Mouse (Mus musculus) MEL (cell line): Measurements from ENCODE around the gene Ppp1r12a.

Source experiments
- CTCF ChIP-seq, 3 experiments: IDR thresholded peaks in 2 of 3; conservative IDR thresholded peaks in 1 of 3; 2 replicates each; pipeline ENCODE4 v1.5.1; 2011 to 2012; ENCODE audit warnings: low read length in 3 of 3, low read depth in 2 of 3, mild to moderate bottlenecking in 2 of 3, improper control_type of control experiment in 1 of 3, inconsistent platforms in 1 of 3, mixed read lengths in 1 of 3, moderate library complexity in 1 of 3; ENCODE audit not compliant: control insufficient read depth in 1 of 3, insufficient read depth in 1 of 3, poor library complexity in 1 of 3, severe bottlenecking in 1 of 3
- EP300 ChIP-seq, 2 experiments: IDR thresholded peaks; 2 replicates each; pipeline ENCODE4 v1.6.1; 2011; ENCODE audit warnings: improper control_type of control experiment in 2 of 2, low read length in 2 of 2, low read depth in 1 of 2, mild to moderate bottlenecking in 1 of 2
- JUND ChIP-seq: IDR thresholded peaks from 2 replicates; pipeline ENCODE4 v1.6.1; 2011; ENCODE audit warnings: low read depth, mild to moderate bottlenecking, improper control_type of control experiment, low read length
- MAFK ChIP-seq: IDR thresholded peaks from 2 replicates; pipeline ENCODE4 v1.6.1; 2011; ENCODE audit warnings: low read depth, mild to moderate bottlenecking, low read length, improper control_type of control experiment, borderline replicate concordance
- MAX ChIP-seq: IDR thresholded peaks from 2 replicates; pipeline ENCODE4 v1.6.1; 2011; ENCODE audit warnings: low read length, improper control_type of control experiment
- MXI1 ChIP-seq: IDR thresholded peaks from 2 replicates; pipeline ENCODE4 v1.6.1; 2011; ENCODE audit warnings: mild to moderate bottlenecking, low read depth, low read length, improper control_type of control experiment
- POLR2A ChIP-seq, 2 experiments: IDR thresholded peaks; 2 replicates each; pipeline ENCODE4 v1.6.1; 2011 to 2012; ENCODE audit warnings: low read length in 2 of 2, mild to moderate bottlenecking in 2 of 2, control low read depth in 1 of 2, improper control_type of control experiment in 1 of 2, low read depth in 1 of 2, moderate library complexity in 1 of 2; ENCODE audit not compliant: control insufficient read depth in 1 of 2, insufficient read depth in 1 of 2, poor library complexity in 1 of 2
- RAD21 ChIP-seq: IDR thresholded peaks from 2 replicates; pipeline ENCODE4 v1.6.1; 2011; ENCODE audit warnings: mild to moderate bottlenecking, low read depth, low read length, improper control_type of control experiment
- SIN3A ChIP-seq: IDR thresholded peaks from 2 replicates; pipeline ENCODE4 v1.6.1; 2012; ENCODE audit warnings: low read length, improper control_type of control experiment, inconsistent platforms
- TCF12 ChIP-seq: IDR thresholded peaks from 2 replicates; pipeline ENCODE4 v1.6.1; 2014; ENCODE audit warnings: low read depth, mild to moderate bottlenecking, inconsistent platforms, low read length, improper control_type of control experiment, moderate library complexity
- ZC3H11A ChIP-seq: IDR thresholded peaks from 2 replicates; pipeline ENCODE4 v1.6.1; 2012; ENCODE audit warnings: low read depth, mild to moderate bottlenecking, inconsistent platforms, low read length, improper control_type of control experiment

GRCm38 (mm10) chr10:108251181-108251580 lies 89.2 kb downstream of the Ppp1r12a start:
- TF ChIP-seq POLR2A (IDR thresholded peaks at IDR 0.05; ENCODE audit: control insufficient read depth in 1 of 2, insufficient read depth in 1 of 2, low read depth in 1 of 2, low read length in 2 of 2, poor library complexity in 1 of 2) (no peak), RAD21 (no peak), TCF12 (no peak), CTCF (IDR thresholded peaks at IDR 0.05 in 2 of 3, conservative IDR thresholded peaks at IDR 0.05 in 1 of 3; ENCODE audit: control insufficient read depth in 1 of 3, insufficient read depth in 1 of 3, low read depth in 2 of 3, low read length in 3 of 3, poor library complexity in 1 of 3, severe bottlenecking in 1 of 3) (no peak), SIN3A (no peak), JUND (no peak), MAX (no peak), MXI1 (no peak), EP300 (IDR thresholded peaks at IDR 0.05; ENCODE audit: low read depth in 1 of 2, low read length in 2 of 2) (no peak), ZC3H11A (no peak), MAFK (no peak)
